Mouse (Mus musculus): ENCODE measurements around the gene Nyap2. TPM values are rescaled to one million over a fixed set of nuclear protein-coding genes. Genes with fewer than 3 reads are reported as not detected.

Gene Nyap2
- polyA plus RNA-seq (2015; fragmentation: Nextera tagmentation; extraction: Ambion mirVana): 0.01 TPM in 1 of 2 replicates, not detected in the other

DNA sequence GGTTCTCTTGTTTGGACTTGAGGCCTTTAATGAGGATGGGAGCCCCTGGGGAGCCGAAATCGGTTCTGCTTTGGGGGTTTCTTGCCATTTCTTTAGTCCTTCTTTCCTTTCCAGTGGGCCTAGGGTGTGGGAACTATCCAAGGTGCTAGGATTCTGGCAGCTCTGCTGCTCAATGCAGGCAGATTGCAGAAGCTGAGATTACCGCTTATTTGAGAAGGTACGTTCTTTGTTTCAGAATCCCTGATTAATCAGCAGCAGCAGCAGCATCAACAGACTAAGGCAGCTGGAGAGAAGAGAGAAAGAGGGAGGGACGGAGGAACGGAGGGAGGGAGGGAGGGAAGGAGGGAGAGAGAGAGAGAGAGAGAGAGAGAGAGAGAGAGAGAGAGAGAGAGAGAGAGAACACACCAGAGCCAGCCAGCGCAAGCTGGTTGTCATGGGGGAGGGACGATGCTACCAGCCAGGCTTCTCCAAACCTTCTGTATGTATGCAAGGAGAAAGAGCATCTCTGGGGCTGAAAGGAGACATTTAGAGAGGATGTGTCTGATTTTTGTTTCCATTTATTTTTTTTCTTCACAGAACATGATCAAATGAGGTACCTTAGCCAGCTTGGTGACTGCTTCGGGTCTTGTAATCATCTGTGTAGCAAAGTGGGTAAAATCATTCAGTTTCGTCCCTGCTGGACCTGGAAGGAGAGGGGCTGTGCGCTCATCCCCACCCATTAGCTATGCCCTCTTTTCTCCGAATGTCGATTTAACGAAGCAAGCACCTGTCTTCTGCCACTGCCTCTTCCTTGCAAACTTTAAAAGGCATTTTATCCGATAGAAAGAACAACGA, at the start of gene Nyap2:
Nyap2 (plus strand) TSS at position 120 of the 834 bp plus-strand sequence.
- no peak for DNase-seq (ENCODE audit: low spot score)

DNA sequence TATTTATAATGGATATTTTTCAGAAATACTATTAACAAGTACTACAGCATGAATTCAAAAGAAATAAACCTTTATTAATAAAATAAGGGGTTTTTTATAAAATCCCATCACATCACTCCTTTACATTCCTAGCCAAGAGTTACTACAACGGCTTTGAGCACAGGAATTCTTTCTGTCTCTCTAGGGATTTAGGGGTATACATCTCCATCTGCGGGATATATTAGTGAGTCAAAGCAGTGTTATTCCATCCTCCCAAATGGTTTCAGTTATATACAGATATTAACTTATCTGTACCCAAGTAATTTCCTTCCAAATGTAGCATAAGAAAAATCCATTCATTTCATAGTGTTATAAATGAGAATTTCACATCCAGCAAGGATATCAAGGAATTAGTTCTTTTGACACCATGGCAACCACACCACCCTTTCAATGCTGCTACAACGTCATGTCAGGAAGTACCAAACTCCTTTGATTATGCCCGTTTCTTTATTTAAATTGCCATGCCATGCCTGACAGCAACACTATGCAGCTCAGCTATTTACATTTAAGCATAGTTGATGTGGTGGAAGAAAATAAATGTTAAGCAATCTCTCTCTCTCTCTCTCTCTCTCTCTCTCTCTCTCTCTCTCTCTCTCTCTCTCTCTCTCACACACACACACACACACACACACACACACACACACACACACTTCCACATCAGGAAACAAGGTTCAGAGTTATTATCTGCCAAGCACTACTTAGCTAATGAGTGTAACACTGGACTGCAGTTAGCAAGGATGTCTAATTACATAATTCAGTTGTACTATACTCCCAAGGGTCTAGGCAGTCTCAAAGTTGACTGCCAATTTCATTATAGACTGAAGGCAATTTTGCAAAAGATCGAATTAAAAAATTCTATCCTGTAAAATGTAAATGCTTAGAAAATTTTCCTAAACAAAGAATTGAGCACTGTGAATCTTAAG, 33.6 kb upstream of the Nyap2 start:
- no peak for DNase-seq (ENCODE audit: low spot score)

DNA sequence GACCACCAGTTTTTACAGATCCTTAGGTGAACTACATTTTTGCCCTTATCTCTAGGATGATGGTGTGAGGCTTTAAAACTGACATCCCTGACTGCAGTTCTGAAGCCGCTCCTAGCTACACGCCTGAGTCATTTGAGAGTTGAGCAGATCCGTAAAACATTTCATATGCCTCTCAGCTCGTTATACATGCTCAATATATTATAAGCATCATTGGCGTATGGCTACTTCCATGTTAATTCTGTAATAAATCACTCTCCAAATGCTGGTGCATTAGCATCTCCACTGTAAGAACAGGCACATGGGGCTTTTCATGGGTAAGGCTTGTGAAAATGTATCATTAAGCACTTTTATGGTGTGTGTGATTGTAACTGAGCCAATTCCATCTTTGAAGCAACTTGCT, 18.4 kb upstream of the Nyap2 start:
- no peak for DNase-seq (ENCODE audit: low spot score)

DNA sequence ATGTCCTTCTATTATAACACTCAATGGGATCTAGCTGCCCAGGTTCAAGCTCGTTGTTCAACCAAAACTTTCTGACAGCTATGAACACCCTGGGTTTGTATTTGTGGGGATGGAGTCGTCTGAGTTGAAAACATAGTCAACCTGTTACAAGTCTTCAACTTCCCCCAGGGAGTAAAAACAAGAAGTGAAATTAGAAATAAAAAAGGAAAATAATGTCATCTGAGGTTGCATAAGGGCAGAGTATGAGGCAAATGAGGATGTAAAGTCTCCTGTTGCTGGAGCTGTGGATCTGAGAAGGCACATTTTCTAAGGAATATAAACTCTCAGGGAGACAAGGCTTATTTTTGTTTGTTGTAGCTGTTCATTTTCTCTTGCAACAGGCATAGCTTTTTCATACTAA, 17.9 kb upstream of the Nyap2 start:
- DNase-seq (ENCODE audit: low spot score): no peak

DNA sequence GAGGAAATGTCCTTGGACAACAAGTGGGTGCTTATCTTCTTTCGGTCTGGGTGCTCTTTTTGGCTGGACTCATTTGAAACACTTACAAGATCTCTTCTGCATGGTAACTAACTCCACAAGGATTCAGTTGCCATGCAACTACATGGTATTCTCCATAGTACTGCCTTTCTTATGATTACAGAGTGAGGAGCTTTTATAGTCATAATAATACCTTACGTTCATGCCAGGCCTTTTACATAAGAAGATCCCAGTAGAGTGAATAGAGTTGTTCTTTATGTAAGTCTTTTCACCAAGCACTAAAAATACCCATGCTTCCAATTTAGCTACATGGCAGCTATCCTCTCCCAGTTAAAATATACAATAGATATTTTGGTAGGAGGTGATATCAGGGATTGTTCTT, 13.9 kb upstream of the Nyap2 start:
- DNase-seq (ENCODE audit: low spot score): no peak

DNA sequence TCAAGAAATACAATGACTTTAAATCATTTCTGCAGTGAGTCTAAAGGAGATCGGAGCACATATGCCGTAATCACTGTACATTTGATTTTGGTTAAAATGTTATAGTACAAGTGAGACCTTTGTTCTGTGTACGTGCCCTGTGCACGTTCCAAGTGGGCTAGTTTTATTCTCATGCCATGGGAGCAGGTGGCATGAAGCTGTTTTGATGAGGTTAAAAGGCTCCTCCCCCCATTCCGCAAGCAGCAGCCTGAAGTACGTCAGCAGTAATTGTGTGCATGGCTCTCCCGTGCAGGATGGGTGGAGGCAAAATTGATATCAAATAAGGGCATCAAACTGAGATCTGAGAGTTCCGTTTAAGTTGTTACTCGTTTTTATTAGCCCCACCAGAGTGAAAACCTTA, 491 bp upstream of the Nyap2 start:
- no peak for DNase-seq (ENCODE audit: low spot score)

DNA sequence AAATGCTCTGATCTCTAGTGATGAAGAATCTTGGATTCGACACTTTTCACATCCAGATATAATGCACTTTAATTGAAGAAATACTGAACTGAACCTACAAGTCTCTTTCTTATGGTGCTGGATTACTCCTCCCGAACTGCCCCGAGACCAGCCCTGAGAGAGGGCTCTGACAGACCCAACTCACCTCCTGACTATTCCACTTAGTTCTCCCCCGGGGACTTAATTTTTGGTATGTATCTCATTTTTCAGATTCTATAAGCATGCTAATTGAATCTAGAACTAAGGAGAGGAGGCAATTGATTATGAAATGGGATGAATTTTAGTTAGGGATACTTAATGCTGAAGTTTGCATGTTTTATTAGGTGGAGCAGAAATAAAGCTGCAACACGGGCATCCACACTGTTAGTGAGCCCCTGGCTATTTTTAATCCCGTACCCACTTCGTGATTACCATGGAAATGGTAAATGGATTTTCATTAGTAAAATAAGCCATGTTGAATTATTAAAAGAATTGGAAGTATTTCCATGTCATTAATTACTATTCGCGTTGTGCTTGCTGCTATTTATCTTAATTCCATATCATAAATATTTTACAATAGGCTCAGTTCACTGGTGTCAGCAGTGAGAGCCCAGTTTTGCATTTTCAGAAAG, 1.0 kb downstream of the Nyap2 start:
- no peak for DNase-seq (ENCODE audit: low spot score)

DNA sequence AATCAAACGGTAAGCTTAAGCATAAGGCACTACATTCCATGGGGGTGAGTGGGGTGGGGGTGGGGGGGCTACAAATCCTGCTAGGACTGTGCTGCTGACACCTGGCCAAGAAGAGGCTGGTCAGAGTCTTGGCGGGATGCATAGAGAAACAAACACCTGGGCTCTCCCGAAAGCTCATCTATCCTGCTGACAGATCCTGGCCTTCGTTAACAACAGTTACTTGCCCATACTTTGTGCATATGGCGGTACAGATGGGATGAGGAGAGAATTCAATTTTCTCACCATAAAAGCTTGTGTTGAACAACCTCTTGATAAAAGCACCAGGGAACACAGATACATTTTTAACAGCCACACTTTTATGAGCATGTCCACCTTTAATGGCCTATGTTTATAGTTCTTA, 10.7 kb downstream of the Nyap2 start:
- no peak for DNase-seq (ENCODE audit: low spot score)

DNA sequence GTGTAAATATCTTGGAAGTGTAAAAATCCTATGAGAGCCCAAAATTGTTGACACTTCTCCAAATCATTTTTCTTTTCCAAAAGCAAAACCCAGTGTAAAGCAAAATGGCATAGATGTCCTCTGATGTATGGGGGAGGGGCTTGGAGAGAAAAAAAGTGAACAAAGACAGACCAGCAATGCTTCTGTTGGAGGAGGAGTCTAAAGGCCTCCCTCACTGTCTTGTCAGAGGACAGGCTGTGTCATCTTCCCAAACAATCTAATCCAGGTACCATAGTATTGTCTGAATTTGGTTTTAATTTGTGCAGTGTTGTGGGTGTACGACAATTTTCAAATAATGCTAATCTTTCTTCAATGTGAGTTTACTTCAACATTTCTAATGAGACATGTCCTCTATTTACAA, 13.7 kb downstream of the Nyap2 start:
- no peak for DNase-seq (ENCODE audit: low spot score)

DNA sequence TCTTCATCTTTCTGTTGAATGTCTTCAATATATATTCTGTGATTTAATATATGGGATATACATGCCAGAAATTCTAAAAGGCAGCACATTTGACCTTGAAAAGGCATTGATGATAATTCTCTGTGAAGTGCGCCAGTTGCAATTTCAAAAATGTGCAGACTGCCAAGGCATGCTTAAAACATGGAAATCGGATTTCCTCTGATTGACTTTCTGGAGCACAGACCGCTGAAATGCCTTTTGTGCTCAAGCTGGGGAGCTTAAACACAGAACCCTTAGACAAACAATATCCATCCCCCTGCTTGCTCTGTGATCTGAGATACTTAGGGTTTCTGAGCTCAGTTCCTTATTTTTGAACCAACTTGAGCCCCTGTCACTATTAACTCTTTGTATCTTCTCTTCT, 14.2 kb downstream of the Nyap2 start:
- DNase-seq (ENCODE audit: low spot score): no peak

DNA sequence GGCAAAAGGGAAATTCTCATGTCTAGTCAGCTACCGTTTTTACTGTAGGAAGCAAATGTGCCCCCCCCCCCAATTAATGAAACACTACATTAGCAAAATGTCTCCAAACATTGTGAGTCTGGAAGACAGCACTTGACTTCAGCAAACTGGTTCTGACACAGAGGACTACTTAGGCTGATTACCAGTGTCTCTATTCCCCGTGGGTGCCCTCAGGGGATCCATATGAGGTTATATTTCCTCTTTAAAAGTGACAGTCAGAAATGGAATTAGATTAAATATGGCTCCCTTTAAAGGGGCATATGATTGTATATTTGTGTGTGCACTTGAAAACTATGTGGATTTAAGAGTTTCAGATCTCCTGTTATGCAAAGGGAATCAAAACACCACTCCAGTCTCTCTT, 15.3 kb downstream of the Nyap2 start:
- no peak for DNase-seq (ENCODE audit: low spot score)

DNA sequence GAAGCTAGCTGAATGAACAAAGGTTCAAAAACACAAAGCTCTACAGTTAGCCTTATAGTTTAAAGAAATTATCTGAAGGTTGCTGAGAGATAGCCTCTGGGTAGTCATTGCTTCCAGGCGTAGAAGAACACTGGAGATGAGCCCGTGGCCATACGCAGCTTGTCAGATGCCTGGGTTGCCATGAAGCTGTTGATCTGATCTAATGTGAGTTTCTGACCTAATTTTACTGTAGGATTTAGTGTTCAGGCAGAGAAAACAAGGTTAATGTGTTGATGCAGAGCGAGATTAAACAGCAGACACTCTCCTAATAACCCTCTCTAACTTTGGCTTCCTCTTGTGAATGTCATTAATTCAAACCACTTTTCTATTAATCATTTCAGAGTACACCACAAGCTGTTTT, 16.1 kb downstream of the Nyap2 start:
- DNase-seq (ENCODE audit: low spot score): no peak

DNA sequence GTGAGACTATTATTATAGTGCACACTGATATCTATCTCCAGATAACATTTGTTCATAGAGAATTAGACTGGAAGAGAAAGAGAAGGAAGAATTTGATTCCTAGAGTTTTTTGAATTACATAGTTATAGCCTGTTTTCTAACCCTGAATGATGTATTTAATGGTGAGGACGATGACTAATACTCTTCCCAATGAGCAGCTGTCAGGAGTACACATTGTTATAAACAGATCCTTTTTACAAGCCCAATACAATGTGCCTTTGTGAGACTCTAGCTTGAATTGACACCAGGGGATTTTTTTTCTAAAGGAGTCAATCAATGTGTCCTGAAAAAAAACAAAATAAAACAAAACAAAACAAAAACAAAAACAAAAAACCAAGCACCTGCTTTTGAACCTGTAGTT, 22.2 kb downstream of the Nyap2 start:
- no peak for DNase-seq (ENCODE audit: low spot score)

DNA sequence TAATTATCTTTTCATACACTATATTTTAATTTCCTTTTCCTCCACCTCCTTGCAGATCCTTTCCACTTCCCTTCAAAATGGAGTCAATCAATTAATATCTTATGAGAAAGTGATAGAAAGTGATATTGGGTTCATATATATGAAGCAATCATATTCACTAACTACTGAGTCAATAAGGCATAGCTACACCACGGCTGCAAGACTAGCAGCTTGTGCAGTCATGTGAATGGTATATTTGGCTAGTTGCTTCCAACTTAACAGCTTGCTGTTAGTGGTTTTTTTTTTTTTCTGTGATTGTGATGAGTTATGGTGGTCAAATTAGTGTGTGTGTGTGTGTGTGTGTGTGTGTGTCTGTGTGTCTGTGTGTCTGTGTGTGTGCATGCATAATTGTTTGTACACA, 25.0 kb downstream of the Nyap2 start:
- no peak for DNase-seq (ENCODE audit: low spot score)

DNA sequence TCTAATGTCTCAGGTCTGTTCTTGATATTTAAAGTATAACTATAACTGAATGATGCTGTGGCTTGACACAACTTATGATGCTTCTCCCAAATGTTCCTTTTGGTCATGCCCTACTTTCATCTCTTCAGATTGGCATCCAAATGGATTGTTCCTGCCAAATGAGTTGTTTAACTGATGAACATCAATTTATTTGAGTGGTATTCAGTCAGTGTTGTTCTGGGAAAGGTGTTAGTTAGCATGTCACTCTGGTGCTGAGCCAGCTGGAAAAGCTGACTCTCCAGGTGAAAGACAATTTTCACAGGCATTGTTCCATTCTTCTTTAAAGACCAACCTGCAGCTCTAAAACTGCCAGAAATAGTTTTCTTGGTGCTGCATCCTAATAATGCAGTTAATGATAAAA, 43.0 kb downstream of the Nyap2 start:
- no peak for DNase-seq (ENCODE audit: low spot score)

DNA sequence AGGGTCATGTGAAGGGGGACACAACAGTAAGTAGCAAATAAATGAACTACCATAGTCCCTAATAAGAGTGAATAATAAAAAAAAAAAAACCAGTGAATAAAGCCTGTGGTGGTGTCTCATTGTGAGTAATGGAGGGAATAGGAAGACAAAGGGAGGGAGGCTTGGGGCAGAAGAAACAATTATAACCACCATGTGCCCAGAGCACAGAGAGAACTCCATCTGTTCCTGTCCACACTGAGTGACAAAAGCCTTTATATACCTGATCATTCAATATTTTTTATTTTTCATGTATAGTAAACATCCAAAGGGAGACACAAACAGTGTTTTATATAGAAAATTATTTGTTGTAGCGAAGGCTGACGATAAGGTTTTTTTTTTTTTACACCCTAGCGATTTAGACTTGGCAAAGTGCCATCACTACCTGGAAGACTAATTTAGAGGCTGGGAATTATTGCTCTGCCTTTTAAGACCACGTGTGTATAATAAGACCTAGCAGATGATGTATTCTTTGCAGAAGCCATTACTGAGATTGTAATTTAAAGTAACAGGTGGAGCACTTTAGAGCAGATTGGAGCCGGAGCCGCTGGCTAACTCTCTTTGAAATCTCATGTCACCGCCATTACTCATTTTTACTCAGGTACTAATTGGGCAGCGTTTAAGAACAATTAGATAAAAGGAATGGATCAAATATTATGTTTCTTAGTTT, 55.4 kb downstream of the Nyap2 start:
- no peak for DNase-seq (ENCODE audit: low spot score)

DNA sequence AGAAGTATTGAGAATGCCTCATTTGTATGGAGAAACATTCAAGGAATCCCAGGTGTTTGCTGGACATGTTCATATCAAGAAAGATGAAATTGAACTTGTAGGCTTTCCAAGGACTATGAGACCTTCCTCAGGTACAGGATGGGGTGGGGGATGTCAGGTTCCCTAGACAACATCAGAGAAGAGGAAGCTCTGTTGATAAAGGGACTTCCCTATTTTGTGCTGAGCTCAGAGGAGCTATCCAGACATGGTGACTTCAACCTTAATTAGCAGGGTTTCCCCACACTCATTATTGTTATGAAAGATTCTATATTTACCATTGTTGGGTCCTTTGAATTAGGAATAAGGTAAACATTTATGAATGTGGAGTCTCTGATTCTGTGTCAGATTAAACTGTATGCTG, 67.1 kb downstream of the Nyap2 start:
- no peak for DNase-seq (ENCODE audit: low spot score)

DNA sequence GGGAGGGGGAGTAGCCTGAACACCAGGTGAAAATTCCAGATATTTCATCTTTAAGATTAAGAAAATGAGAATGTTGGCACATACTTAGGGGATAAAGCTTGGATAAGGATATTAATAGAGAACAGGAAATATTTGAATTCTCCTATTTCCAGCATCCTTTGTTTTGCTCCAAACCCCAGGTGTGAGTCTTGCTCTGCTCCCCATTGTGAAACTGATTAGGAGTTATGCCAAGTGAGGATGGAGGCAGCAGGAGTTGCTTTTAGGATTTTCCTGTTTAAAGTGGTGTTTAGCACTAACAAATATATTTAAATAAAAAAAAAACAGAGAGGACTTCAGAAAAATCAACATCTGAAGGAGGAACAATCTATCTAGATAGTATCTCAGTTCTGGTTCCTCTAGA, 68.8 kb downstream of the Nyap2 start:
- no peak for DNase-seq (ENCODE audit: low spot score)

DNA sequence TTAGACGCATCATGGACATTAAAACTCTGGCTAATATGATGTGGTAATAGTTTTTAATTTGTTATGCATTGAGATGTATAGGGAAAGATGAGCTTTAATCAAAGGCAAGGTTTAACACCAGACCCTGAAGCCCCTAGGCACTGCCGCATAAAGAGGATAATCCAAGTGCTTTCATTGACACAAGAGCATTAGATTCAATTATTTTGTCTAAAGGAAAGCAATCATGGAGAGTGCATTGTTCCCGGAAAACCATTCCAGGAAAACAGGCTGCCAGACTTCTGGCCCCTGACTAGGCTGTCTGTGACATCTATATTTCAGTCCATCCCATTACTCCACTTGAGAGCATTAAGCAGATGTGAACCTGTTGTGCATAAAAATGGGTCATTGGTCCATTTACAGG, 92.5 kb downstream of the Nyap2 start:
- no peak for DNase-seq (ENCODE audit: low spot score)

DNA sequence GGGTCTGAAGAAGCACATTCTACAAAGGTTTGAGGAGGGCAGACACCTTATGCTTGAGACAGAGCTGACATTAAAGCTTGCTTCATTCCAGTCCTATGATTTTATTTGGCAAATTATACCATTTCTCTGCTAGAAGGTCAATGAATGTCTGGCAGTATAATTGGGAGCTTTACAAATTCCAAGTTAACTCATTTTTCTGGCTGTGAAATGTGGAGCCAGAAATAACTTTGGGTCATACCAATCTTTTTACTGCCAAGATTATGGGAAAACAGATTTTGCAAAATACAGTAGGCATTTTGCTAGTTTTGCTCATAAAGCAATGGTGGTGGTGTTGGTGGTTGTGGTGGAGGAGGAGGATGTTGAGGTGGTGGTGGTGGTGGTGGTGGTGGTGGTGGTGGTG, 96.0 kb downstream of the Nyap2 start:
- DNase-seq (ENCODE audit: low spot score): no peak

DNA sequence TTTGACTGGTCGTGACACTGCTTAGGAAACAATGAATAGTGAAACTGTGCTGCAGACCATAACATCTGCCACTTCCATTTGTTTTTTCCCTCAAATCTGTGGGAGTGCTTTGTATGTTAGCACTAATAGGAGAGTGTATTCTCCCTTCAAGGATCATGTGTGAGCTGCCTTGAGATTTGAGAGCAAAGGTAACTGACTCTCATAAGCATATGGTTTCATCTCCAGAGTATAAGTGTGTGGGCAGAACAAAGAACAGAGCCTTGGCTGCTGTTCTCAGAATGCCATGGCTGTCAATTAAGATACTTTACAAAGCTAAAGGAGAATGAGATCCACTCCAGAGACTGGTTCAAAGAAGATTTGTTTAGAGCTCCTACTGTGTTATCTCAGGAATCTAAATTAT, 96.6 kb downstream of the Nyap2 start:
- DNase-seq (ENCODE audit: low spot score): no peak
